Mouse (Mus musculus) spleen, adult 2 months (tissue): Measurements from ENCODE around the gene Trim80.
A peak's percentile ranks its signal among the peaks of the same experiment; 100 is the strongest.

Experiments used
- CTCF ChIP-seq: fragments of 200-500 bp; IDR thresholded peaks from 2 replicates; pipeline ENCODE4 v1.5.1; 2011; ENCODE audit warnings: mild to moderate bottlenecking, inconsistent platforms; ENCODE audit not compliant: insufficient read depth, insufficient read length, insufficient replicate concordance; ENCODE audit errors: extremely low read depth
- POLR2A ChIP-seq: fragments of 200-500 bp; IDR thresholded peaks from 2 replicates; pipeline ENCODE4 v1.6.1; 2011; ENCODE audit warnings: low read depth, low read length, inconsistent platforms

GRCm38 (mm10) chr11:115491356-115492083, 51.2 kb downstream of the Trim80 start, which contains the start of gene Nt5c:
- peak; percentile 40; the same call in 1 of the 2 replicates for TF ChIP-seq CTCF
- TF ChIP-seq POLR2A: peak; percentile 92
